Mouse (Mus musculus): Measurements from ENCODE around the gene Pzp. TPM values are rescaled to one million over a fixed set of nuclear protein-coding genes. Genes with fewer than 3 reads are reported as not detected.

Gene Pzp
- polyA plus RNA-seq (2015; fragmentation: Nextera tagmentation; extraction: Ambion mirVana): 0.14 and 0.35 TPM in 2 replicates

GRCm38 (mm10) chr6:128526601-128527000 lies at the start of gene Pzp:
Pzp (minus strand) TSS chr6:128526720.
- no peak within 1 kb of the TSS for H3K27ac ChIP-seq (ENCODE audit: low read length)
- TF ChIP-seq EP300 (IDR thresholded peaks at IDR 0.05) (no peak), CTCF (IDR thresholded peaks at IDR 0.05) (no peak)
- DNase-seq (ENCODE audit: low spot score): no peak
- H3K9ac ChIP-seq (replicated peaks; ENCODE audit: low read depth): no peak within 1 kb of the TSS
- WGBS: 85% methylated on average over 4 of the region's 4 CpGs
- no peak within 1 kb of the TSS for H3K4me2 ChIP-seq (replicated peaks; ENCODE audit: low read depth, low read length)
- H3K4me1 ChIP-seq (ENCODE audit: insufficient read depth, low read depth, low read length): no peaks in the 10 kb centered on the region
- no peaks in the 10 kb centered on the region for H3K9me3 ChIP-seq (ENCODE audit: low read length)
- H3K36me3 ChIP-seq (ENCODE audit: insufficient read depth, low read length): no peaks in the 10 kb centered on the region
- no peak for ATAC-seq
- H3K27me3 ChIP-seq (replicated peaks; ENCODE audit: insufficient read depth, low read length): no peaks in the 10 kb centered on the region
- no peak within 1 kb of the TSS for H3K4me3 ChIP-seq (ENCODE audit: low read depth, low read length)

GRCm38 (mm10) chr6:128566589-128566988 lies 40.1 kb upstream of the Pzp start:
- WGBS: 88% methylated on average over 11 of the region's 11 CpGs
- H3K9ac ChIP-seq (replicated peaks; ENCODE audit: low read depth): no peak overlapping the region
- no peaks in the 10 kb centered on the region for H3K27me3 ChIP-seq (replicated peaks; ENCODE audit: insufficient read depth, low read length)
- no peak for ATAC-seq
- H3K9me3 ChIP-seq (ENCODE audit: low read length): no peaks in the 10 kb centered on the region
- H3K4me1 ChIP-seq (ENCODE audit: insufficient read depth, low read depth, low read length): no peaks in the 10 kb centered on the region
- no peaks in the 10 kb centered on the region for H3K36me3 ChIP-seq (ENCODE audit: insufficient read depth, low read length)
- no peak for DNase-seq (ENCODE audit: low spot score)
- H3K27ac ChIP-seq (ENCODE audit: low read length): no peak overlapping the region
- no peak overlapping the region for H3K4me3 ChIP-seq (ENCODE audit: low read depth, low read length)
- no peak for TF ChIP-seq CTCF (IDR thresholded peaks at IDR 0.05)
- no peak for TF ChIP-seq EP300 (IDR thresholded peaks at IDR 0.05)
- H3K4me2 ChIP-seq (replicated peaks; ENCODE audit: low read depth, low read length): no peak overlapping the region

GRCm38 (mm10) chr6:128554049-128554448 lies 27.5 kb upstream of the Pzp start:
- H3K4me3 ChIP-seq (ENCODE audit: low read depth, low read length): no peak overlapping the region
- H3K9ac ChIP-seq (replicated peaks; ENCODE audit: low read depth): no peak overlapping the region
- DNase-seq (ENCODE audit: low spot score) (no peak), ATAC-seq (no peak)
- no peak overlapping the region for H3K27ac ChIP-seq (ENCODE audit: low read length)
- no peak overlapping the region for H3K4me2 ChIP-seq (replicated peaks; ENCODE audit: low read depth, low read length)
- no peaks in the 10 kb centered on the region for H3K27me3 ChIP-seq (replicated peaks; ENCODE audit: insufficient read depth, low read length)
- no peaks in the 10 kb centered on the region for H3K4me1 ChIP-seq (ENCODE audit: insufficient read depth, low read depth, low read length)
- no peaks in the 10 kb centered on the region for H3K36me3 ChIP-seq (ENCODE audit: insufficient read depth, low read length)
- 81% methylated on average over 7 of the region's 7 CpGs for WGBS
- TF ChIP-seq EP300 (IDR thresholded peaks at IDR 0.05): no peak
- H3K9me3 ChIP-seq (ENCODE audit: low read length): no peaks in the 10 kb centered on the region

GRCm38 (mm10) chr6:128549463-128550452 lies 23.2 kb upstream of the Pzp start:
- DNase-seq (ENCODE audit: low spot score) (peak; percentile 24), ATAC-seq (peak; percentile 43)
- Histone ChIP-seq H3K36me3 (ENCODE audit: insufficient read depth, low read length) (no peaks in the 10 kb centered on the region), H3K4me1 (ENCODE audit: insufficient read depth, low read depth, low read length) (no peaks in the 10 kb centered on the region), H3K27ac (ENCODE audit: low read length) (no peak overlapping the region), H3K27me3 (replicated peaks; ENCODE audit: insufficient read depth, low read length) (no peaks in the 10 kb centered on the region), H3K9ac (replicated peaks; ENCODE audit: low read depth) (no peak overlapping the region), H3K4me3 (ENCODE audit: low read depth, low read length) (no peak overlapping the region), H3K9me3 (ENCODE audit: low read length) (no peaks in the 10 kb centered on the region), H3K4me2 (replicated peaks; ENCODE audit: low read depth, low read length) (no peak overlapping the region)
- WGBS: 64% methylated on average over 15 of the region's 15 CpGs
- TF ChIP-seq EP300 (IDR thresholded peaks at IDR 0.05): no peak
- TF ChIP-seq CTCF (IDR thresholded peaks at IDR 0.05): no peak

- WGBS: 62% methylated on average over 10 of the region's 10 CpGs
- H3K9me3 ChIP-seq (ENCODE audit: low read length): no peaks in the 10 kb centered on the region
- no peaks in the 10 kb centered on the region for H3K27me3 ChIP-seq (replicated peaks; ENCODE audit: insufficient read depth, low read length)
- no peak for TF ChIP-seq CTCF (IDR thresholded peaks at IDR 0.05)
- no peak for TF ChIP-seq EP300 (IDR thresholded peaks at IDR 0.05)
- no peak overlapping the region for H3K9ac ChIP-seq (replicated peaks; ENCODE audit: low read depth)
- H3K27ac ChIP-seq (ENCODE audit: low read length): no peak overlapping the region
- ATAC-seq (no peak), DNase-seq (ENCODE audit: low spot score) (no peak)
- H3K36me3 ChIP-seq (ENCODE audit: insufficient read depth, low read length): no peaks in the 10 kb centered on the region
- H3K4me1 ChIP-seq (ENCODE audit: insufficient read depth, low read depth, low read length): no peaks in the 10 kb centered on the region
- no peak overlapping the region for H3K4me3 ChIP-seq (ENCODE audit: low read depth, low read length)
- no peak overlapping the region for H3K4me2 ChIP-seq (replicated peaks; ENCODE audit: low read depth, low read length)
Measured at GRCm38 (mm10) chr6:128548532-128548931, 22.0 kb upstream of the Pzp start.

- Histone ChIP-seq H3K4me3 (ENCODE audit: low read depth, low read length) (no peak overlapping the region), H3K9ac (replicated peaks; ENCODE audit: low read depth) (no peak overlapping the region), H3K4me1 (ENCODE audit: insufficient read depth, low read depth, low read length) (no peaks in the 10 kb centered on the region), H3K27me3 (replicated peaks; ENCODE audit: insufficient read depth, low read length) (no peaks in the 10 kb centered on the region), H3K9me3 (ENCODE audit: low read length) (no peaks in the 10 kb centered on the region), H3K4me2 (replicated peaks; ENCODE audit: low read depth, low read length) (no peak overlapping the region), H3K36me3 (ENCODE audit: insufficient read depth, low read length) (no peaks in the 10 kb centered on the region), H3K27ac (ENCODE audit: low read length) (no peak overlapping the region)
- no peak for ATAC-seq
- no peak for DNase-seq (ENCODE audit: low spot score)
- 72% methylated on average over 4 of the region's 4 CpGs for WGBS
- TF ChIP-seq EP300 (IDR thresholded peaks at IDR 0.05) (no peak), CTCF (IDR thresholded peaks at IDR 0.05) (no peak)
Measured at GRCm38 (mm10) chr6:128545402-128545801, 18.9 kb upstream of the Pzp start.

Measured in lung, postnatal 0 days (tissue).